Mouse (Mus musculus): ENCODE measurements at regions not wholly inside any gene's neighbourhood (a gene's known extent, or its start where the extent isn't known, plus 50 kb on each side); places are given as distances from the start of the nearest gene placed in this dataset.

- TF ChIP-seq POLR2A (IDR thresholded peaks at IDR 0.05; ENCODE audit: low read depth, low read length) = no peak
- TF ChIP-seq CTCF (IDR thresholded peaks at IDR 0.05; ENCODE audit: extremely low read depth, insufficient read depth, insufficient read length, insufficient replicate concordance) = no peak
Observed at GRCm38 (mm10) chr13:37560800-37561199, 215.8 kb downstream of the Ly86 start.
